Mouse (Mus musculus) heart, embryonic 13.5 days (tissue): ENCODE data around the gene Tmem204. TPM values are rescaled to one million over a fixed set of nuclear protein-coding genes. Genes with fewer than 3 reads are reported as not detected.

Source experiments
- ATAC-seq: fragments of 200-750 bp; cut with Nextera tagmentation; 2 replicates; pipeline ENCODE4 v1.8.0; 2017; ENCODE audit warnings: moderate TSS enrichment; ENCODE audit not compliant: insufficient number of reproducible peaks, low FRiP score, low TSS enrichment; ENCODE audit errors: extremely low read depth
- H3K27ac ChIP-seq: fragments of 300-500 bp; sonication (generic); replicated peaks from 2 replicates; pipeline ENCODE4 v1.5.1; 2015; ENCODE audit warnings: moderate library complexity, mild to moderate bottlenecking, inconsistent platforms
- H3K27me3 ChIP-seq: fragments of 300-500 bp; sonication (generic); replicated peaks from 2 replicates; pipeline ENCODE4 v1.6.1; 2015; ENCODE audit warnings: mild to moderate bottlenecking, inconsistent platforms
- H3K36me3 ChIP-seq: fragments of 300-500 bp; sonication (generic); 2 replicates; pipeline ENCODE4 v1.6.1; 2015; ENCODE audit warnings: mild to moderate bottlenecking, inconsistent platforms
- H3K4me1 ChIP-seq: fragments of 300-500 bp; sonication (generic); 2 replicates; pipeline ENCODE4 v1.6.1; 2015; ENCODE audit warnings: inconsistent platforms
- H3K4me2 ChIP-seq: fragments of 300-500 bp; sonication (generic); 2 replicates; pipeline ENCODE4 v1.6.1; 2015; ENCODE audit warnings: inconsistent platforms, mild to moderate bottlenecking, moderate library complexity
- H3K4me3 ChIP-seq: fragments of 300-500 bp; sonication (generic); 2 replicates; pipeline ENCODE4 v1.5.1; 2015; ENCODE audit warnings: moderate library complexity, mild to moderate bottlenecking, inconsistent platforms
- H3K9ac ChIP-seq: fragments of 300-500 bp; sonication (generic); 2 replicates; pipeline ENCODE4 v1.6.1; 2015; ENCODE audit warnings: inconsistent platforms, mild to moderate bottlenecking, moderate library complexity
- H3K9me3 ChIP-seq: fragments of 300-500 bp; sonication (generic); 2 replicates; pipeline ENCODE4 v1.6.1; 2016; ENCODE audit warnings: inconsistent platforms
- WGBS: fragments of 180-500 bp; shearing (Covaris S2); methylation state at CpG from one replicate; pipeline ENCODE4 v1.1.7; 2015; ENCODE audit warnings: mixed read lengths; 5-methylcytosine and 5-hydroxymethylcytosine counted together
- polyA plus RNA-seq: library from polyadenylated mRNA; unstranded; fragments of >200 nt; fragmentation: Nextera tagmentation; extraction: Ambion mirVana; gene quantifications from 2 replicates; pipeline ENCODE4 v1.2.1, GENCODE M21; 2015

The Tmem204 gene
- polyA plus RNA-seq, 1 experiment from 2014 or later: 18.0 TPM

- Histone ChIP-seq H3K4me3 (no peak overlapping the region), H3K4me1 (peaks cover 66% of the 10 kb centered on the region), H3K4me2 (no peak overlapping the region), H3K36me3 (peaks cover 11% of the 10 kb centered on the region), H3K9me3 (no peaks in the 10 kb centered on the region), H3K9ac (no peak overlapping the region), H3K27me3 (no peaks in the 10 kb centered on the region), H3K27ac (0 out of 2 replicates have a peak overlapping the region, but pooled peaks have one; percentile 3)
- 81% methylated on average over 13 of the region's 13 CpGs for WGBS
- ATAC-seq: no peak
These were observed 1.5 kb upstream of the Tmem204 start for GRCm38 (mm10) chr17:25084835-25085385.

- Histone ChIP-seq H3K4me1 (peaks cover 71% of the 10 kb centered on the region), H3K9me3 (no peaks in the 10 kb centered on the region), H3K9ac (peak overlapping the region; percentile 52; the same call in 1 of the 2 replicates), H3K36me3 (peaks cover 2% of the 10 kb centered on the region), H3K27me3 (no peaks in the 10 kb centered on the region), H3K4me3 (no peak overlapping the region), H3K27ac (peak overlapping the region; percentile 94), H3K4me2 (peak overlapping the region; percentile 26)
- 31% methylated on average over 3 of the region's 3 CpGs for WGBS
- ATAC-seq: peak; percentile 3; the same call in 1 of the 2 replicates
These were observed 504 bp downstream of the Tmem204 start for GRCm38 (mm10) chr17:25082887-25083286.

GRCm38 (mm10) chr17:25082081-25082847 is 1.1 kb downstream of the Tmem204 start:
- H3K4me3 ChIP-seq: 0 out of 2 replicates have a peak overlapping the region, but pooled peaks have one; percentile 0

GRCm38 (mm10) chr17:25080960-25081381 is 2.4 kb downstream of the Tmem204 start:
- peak overlapping the region; percentile 64 for H3K4me2 ChIP-seq
- peaks cover 2% of the 10 kb centered on the region; the same call in 1 of the 2 replicates for H3K36me3 ChIP-seq
- H3K9me3 ChIP-seq: no peaks in the 10 kb centered on the region
- peak overlapping the region; percentile 74 for H3K9ac ChIP-seq
- peak overlapping the region; percentile 53 for H3K4me3 ChIP-seq
- no peak for ATAC-seq
- WGBS: 59% methylated on average over 11 of the region's 11 CpGs
- peaks cover 81% of the 10 kb centered on the region for H3K4me1 ChIP-seq
- H3K27me3 ChIP-seq: no peaks in the 10 kb centered on the region
- peak overlapping the region; percentile 94 for H3K27ac ChIP-seq

More at GRCm38 (mm10) chr17:25082081-25082847, 1.1 kb downstream of the Tmem204 start:
- no peak for ATAC-seq
- peak overlapping the region; percentile 40 for H3K4me2 ChIP-seq
- no peaks in the 10 kb centered on the region for H3K27me3 ChIP-seq
- 27% methylated on average over 14 of the region's 14 CpGs for WGBS
- peak overlapping the region; percentile 94 for H3K27ac ChIP-seq
- H3K9ac ChIP-seq: peak overlapping the region; percentile 28; the same call in 1 of the 2 replicates
- peaks cover 77% of the 10 kb centered on the region for H3K4me1 ChIP-seq
- H3K36me3 ChIP-seq: peaks cover under 1% of the 10 kb centered on the region; the same call in 1 of the 2 replicates
- H3K9me3 ChIP-seq: no peaks in the 10 kb centered on the region

- Histone ChIP-seq H3K27me3 (no peaks in the 10 kb centered on the region), H3K4me2 (peak overlapping the region; percentile 64), H3K4me3 (peak overlapping the region; percentile 53), H3K36me3 (peaks cover 2% of the 10 kb centered on the region; the same call in 1 of the 2 replicates), H3K4me1 (peaks cover 75% of the 10 kb centered on the region), H3K9me3 (no peaks in the 10 kb centered on the region), H3K9ac (peak overlapping the region; percentile 74), H3K27ac (peak overlapping the region; percentile 94)
- no peak for ATAC-seq
- 75% methylated on average over 13 of the region's 13 CpGs for WGBS
These were observed 3.2 kb downstream of the Tmem204 start for GRCm38 (mm10) chr17:25080210-25080609.

GRCm38 (mm10) chr17:25077771-25078372 is 5.5 kb downstream of the Tmem204 start:
- H3K27me3 ChIP-seq: no peaks in the 10 kb centered on the region
- H3K4me1 ChIP-seq: peaks cover 58% of the 10 kb centered on the region
- H3K9ac ChIP-seq: peak overlapping the region; percentile 74
- ATAC-seq: no peak; the same call in 1 of the 2 replicates
- H3K4me2 ChIP-seq: peak overlapping the region; percentile 64
- 42% methylated on average over 13 of the region's 13 CpGs for WGBS
- H3K36me3 ChIP-seq: peaks cover 11% of the 10 kb centered on the region; the same call in 1 of the 2 replicates
- no peaks in the 10 kb centered on the region for H3K9me3 ChIP-seq
- H3K4me3 ChIP-seq: peak overlapping the region; percentile 53
- H3K27ac ChIP-seq: peak overlapping the region; percentile 80

GRCm38 (mm10) chr17:25076906-25077305 is 6.5 kb downstream of the Tmem204 start:
- Histone ChIP-seq H3K4me2 (peak overlapping the region; percentile 64), H3K9me3 (no peaks in the 10 kb centered on the region), H3K4me3 (peak overlapping the region; percentile 53; the same call in 1 of the 2 replicates), H3K27me3 (no peaks in the 10 kb centered on the region), H3K36me3 (peaks cover 11% of the 10 kb centered on the region; the same call in 1 of the 2 replicates), H3K27ac (no peak overlapping the region), H3K4me1 (peaks cover 55% of the 10 kb centered on the region), H3K9ac (no peak overlapping the region)
- no peak for ATAC-seq
- 80% methylated on average over 4 of the region's 4 CpGs for WGBS

GRCm38 (mm10) chr17:25068690-25069089 is 14.7 kb downstream of the Tmem204 start:
- 33% methylated on average over 2 of the region's 2 CpGs for WGBS
- H3K27ac ChIP-seq: peak overlapping the region; percentile 71
- no peak overlapping the region for H3K4me3 ChIP-seq
- peaks cover 28% of the 10 kb centered on the region; the same call in 1 of the 2 replicates for H3K36me3 ChIP-seq
- no peak for ATAC-seq
- no peaks in the 10 kb centered on the region for H3K27me3 ChIP-seq
- 0 out of 2 replicates have a peak overlapping the region, but pooled peaks have one; percentile 9 for H3K9ac ChIP-seq
- no peak overlapping the region for H3K4me2 ChIP-seq
- peaks cover 62% of the 10 kb centered on the region for H3K4me1 ChIP-seq
- no peaks in the 10 kb centered on the region for H3K9me3 ChIP-seq

GRCm38 (mm10) chr17:25067442-25067851 is 15.9 kb downstream of the Tmem204 start:
- Histone ChIP-seq H3K9me3 (no peaks in the 10 kb centered on the region), H3K27ac (peak overlapping the region; percentile 71), H3K4me3 (no peak overlapping the region), H3K4me2 (no peak overlapping the region; the same call in 1 of the 2 replicates), H3K27me3 (no peaks in the 10 kb centered on the region), H3K4me1 (peaks cover 59% of the 10 kb centered on the region), H3K36me3 (peaks cover 34% of the 10 kb centered on the region), H3K9ac (peak overlapping the region; percentile 50; the same call in 1 of the 2 replicates)
- ATAC-seq: no peak
- 36% methylated on average over 8 of the region's 8 CpGs for WGBS

- no peaks in the 10 kb centered on the region for H3K9me3 ChIP-seq
- H3K4me2 ChIP-seq: no peak overlapping the region
- no peaks in the 10 kb centered on the region for H3K27me3 ChIP-seq
- no peak overlapping the region for H3K4me3 ChIP-seq
- H3K9ac ChIP-seq: no peak overlapping the region
- H3K27ac ChIP-seq: peak overlapping the region; percentile 71
- ATAC-seq: no peak
- H3K36me3 ChIP-seq: peaks cover 43% of the 10 kb centered on the region
- peaks cover 57% of the 10 kb centered on the region for H3K4me1 ChIP-seq
- 85% methylated on average over 7 of the region's 7 CpGs for WGBS
These were observed 16.8 kb downstream of the Tmem204 start for GRCm38 (mm10) chr17:25066595-25066994.

DNA sequence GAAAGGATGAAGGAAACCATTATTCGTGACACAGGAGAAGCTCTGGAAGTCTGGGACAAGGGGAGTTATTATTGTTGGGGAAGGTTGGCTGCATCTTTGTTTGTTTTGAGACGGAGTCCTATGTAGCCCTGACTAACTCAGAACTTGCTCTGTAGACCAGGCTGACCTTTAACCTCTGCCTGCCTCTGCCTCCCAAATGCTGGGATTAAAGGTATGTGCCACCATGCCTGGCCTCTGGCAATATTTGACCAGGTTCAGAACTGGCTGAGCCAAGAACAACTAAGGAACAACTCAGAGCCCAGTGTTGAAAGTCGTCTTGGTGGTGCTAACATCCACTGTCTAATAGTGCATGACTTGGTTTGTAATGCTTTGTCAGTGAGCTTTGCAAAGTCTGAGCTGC is 18.2 kb downstream of the Tmem204 start:
- H3K36me3 ChIP-seq: peaks cover 54% of the 10 kb centered on the region

More for the DNA sequence above, 18.2 kb downstream of the Tmem204 start:
- no peak overlapping the region for H3K4me3 ChIP-seq
- H3K27me3 ChIP-seq: no peaks in the 10 kb centered on the region
- H3K27ac ChIP-seq: peak overlapping the region; percentile 61
- H3K4me1 ChIP-seq: peaks cover 57% of the 10 kb centered on the region
- H3K4me2 ChIP-seq: no peak overlapping the region
- no peak for ATAC-seq
- no peak overlapping the region for H3K9ac ChIP-seq
- WGBS: 75% methylated on average over 3 of the region's 3 CpGs
- H3K9me3 ChIP-seq: no peaks in the 10 kb centered on the region
